Mouse (Mus musculus): Measurements from ENCODE around the gene Aagab.

Aagab gene

GRCm38 (mm10) chr9:63672797-63673493, 70.5 kb downstream of the Aagab start:
- no peak for DNase-seq (ENCODE audit: low spot score)

GRCm38 (mm10) chr9:63673494-63673805, 71.0 kb downstream of the Aagab start:
- DNase-seq (ENCODE audit: low spot score): no peak

- DNase-seq (ENCODE audit: low spot score): no peak
Measured at GRCm38 (mm10) chr9:63674613-63675012, 72.2 kb downstream of the Aagab start.

GRCm38 (mm10) chr9:63677621-63678020, 75.2 kb downstream of the Aagab start:
- DNase-seq (ENCODE audit: low spot score): no peak

GRCm38 (mm10) chr9:63678076-63678475, 75.6 kb downstream of the Aagab start:
- DNase-seq (ENCODE audit: low spot score): no peak

- DNase-seq (ENCODE audit: low spot score): no peak
Measured at GRCm38 (mm10) chr9:63682301-63682700, 79.8 kb downstream of the Aagab start.

- no peak for DNase-seq (ENCODE audit: low spot score)
Measured at GRCm38 (mm10) chr9:63682943-63683342, 80.5 kb downstream of the Aagab start.

GRCm38 (mm10) chr9:63684277-63684676, 81.8 kb downstream of the Aagab start:
- no peak for DNase-seq (ENCODE audit: low spot score)

- no peak for DNase-seq (ENCODE audit: low spot score)
Measured at GRCm38 (mm10) chr9:63685352-63685751, 82.9 kb downstream of the Aagab start.

GRCm38 (mm10) chr9:63687413-63688015, 85.1 kb downstream of the Aagab start:
- DNase-seq (ENCODE audit: low spot score): no peak

- no peak for DNase-seq (ENCODE audit: low spot score)
Measured at GRCm38 (mm10) chr9:63690511-63690910, 88.1 kb downstream of the Aagab start.

GRCm38 (mm10) chr9:63691960-63692359, 89.5 kb downstream of the Aagab start:
- no peak for DNase-seq (ENCODE audit: low spot score)

All from testis, postnatal 10 days (tissue).